Mouse (Mus musculus) G1E (cell line): Measurements from ENCODE around the gene H3f3b. TPM values are rescaled to one million over a fixed set of nuclear protein-coding genes. Genes with fewer than 3 reads are reported as not detected.

Source experiments
- ATAC-seq: 2 replicates; pipeline ENCODE4 v1.8.0; 2016; ENCODE audit warnings: mild to moderate bottlenecking; ENCODE audit not compliant: insufficient number of reproducible peaks, poor library complexity, low FRiP score, severe bottlenecking; ENCODE audit errors: extremely low read depth
- DNase-seq: peaks from one replicate; pipeline ENCODE4 v3.0.0; 2012; ENCODE audit warnings: low spot score
- H3K27me3 ChIP-seq: 2 replicates; pipeline ENCODE4 v1.6.1; 2012; ENCODE audit warnings: mild to moderate bottlenecking, low read length, inconsistent platforms; ENCODE audit not compliant: insufficient read depth
- H3K36me3 ChIP-seq: replicated peaks from 2 replicates; pipeline ENCODE3; 2012; ENCODE audit warnings: mild to moderate bottlenecking, inconsistent platforms
- H3K4me1 ChIP-seq: 2 replicates; pipeline ENCODE4 v1.6.1; 2012; ENCODE audit warnings: low read depth, low read length, inconsistent platforms, mixed read lengths; ENCODE audit not compliant: insufficient read depth
- H3K4me3 ChIP-seq: 2 replicates; pipeline ENCODE4 v1.5.1; 2012; ENCODE audit warnings: low read depth, mild to moderate bottlenecking, inconsistent platforms, low read length, moderate library complexity, mixed read lengths
- H3K9me3 ChIP-seq: replicated peaks from 2 replicates; pipeline ENCODE4 v1.6.1; 2012; ENCODE audit warnings: inconsistent platforms
- CTCF ChIP-seq: IDR thresholded peaks from 2 replicates; pipeline ENCODE4 v1.5.1; 2012; ENCODE audit warnings: low read depth, low read length, inconsistent platforms, mixed read lengths
- GATA1 ChIP-seq: IDR thresholded peaks from 2 replicates; pipeline ENCODE4 v1.6.1; 2012; ENCODE audit warnings: borderline replicate concordance, low read length, inconsistent platforms, mixed read lengths
- GATA2 ChIP-seq: IDR thresholded peaks from 2 replicates; pipeline ENCODE4 v1.6.1; 2012; ENCODE audit warnings: low read depth, low read length, inconsistent platforms, borderline replicate concordance
- POLR2AphosphoS5 ChIP-seq: IDR thresholded peaks from 2 replicates; pipeline ENCODE4 v1.6.1; 2012; ENCODE audit warnings: low read depth, low read length, inconsistent platforms; ENCODE audit not compliant: insufficient replicate concordance
- TAL1 ChIP-seq: conservative IDR thresholded peaks from 2 replicates; pipeline ENCODE4 v1.6.1; 2012; ENCODE audit warnings: low read depth, low read length, inconsistent platforms, mixed read lengths
- polyA plus RNA-seq: library from polyadenylated mRNA; stranded (reverse); fragments of >175 nt; gene quantifications from 2 replicates; pipeline ENCODE4 v1.2.3, GENCODE M21; 2012
- total RNA-seq, 2 experiments: library from RNA; stranded (forward) in 1 of 2; stranded (reverse) in 1 of 2; fragments of 200-1000 nt in 1 of 2; fragments of >200 nt in 1 of 2; fragmentation: Nextera tagmentation in 1 of 2; gene quantifications; 2 replicates each; pipeline ENCODE4 v1.2.3; 2014 to 2017

H3f3b gene
- total and polyA plus RNA-seq, 3 experiments, result 336 to 721 (median 692) TPM

DNA sequence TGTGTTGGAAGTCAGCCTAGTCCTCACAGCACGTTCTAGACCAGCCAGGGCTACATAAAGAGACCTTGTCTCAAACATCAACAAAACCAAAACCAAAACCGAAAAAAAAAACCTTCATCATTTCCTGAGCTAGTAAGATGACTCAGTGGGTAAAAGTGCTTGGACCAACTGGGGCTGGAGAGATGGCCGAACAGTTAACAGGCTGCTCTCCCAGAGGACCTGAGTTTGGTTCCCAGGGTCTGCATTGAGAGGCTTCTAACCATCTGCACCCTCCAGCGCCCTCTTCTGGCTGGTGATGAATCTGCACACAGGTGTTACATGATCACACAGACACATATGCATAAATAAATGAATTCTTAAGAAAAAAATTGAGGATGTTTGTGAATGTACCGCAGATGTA lies 43.7 kb upstream of the H3f3b start:
- peaks cover 93% of the 10 kb centered on the region for H3K36me3 ChIP-seq
- TF ChIP-seq POLR2AphosphoS5 (no peak), CTCF (0 out of 2 replicates have a peak, but pooled peaks have one; percentile 21)
- no peak overlapping the region for H3K4me3 ChIP-seq
- ATAC-seq, result no peak
- no peaks in the 10 kb centered on the region for H3K27me3 ChIP-seq
- peaks cover 48% of the 10 kb centered on the region for H3K4me1 ChIP-seq
- no peak for DNase-seq
- H3K9me3 ChIP-seq, result no peaks in the 10 kb centered on the region

DNA sequence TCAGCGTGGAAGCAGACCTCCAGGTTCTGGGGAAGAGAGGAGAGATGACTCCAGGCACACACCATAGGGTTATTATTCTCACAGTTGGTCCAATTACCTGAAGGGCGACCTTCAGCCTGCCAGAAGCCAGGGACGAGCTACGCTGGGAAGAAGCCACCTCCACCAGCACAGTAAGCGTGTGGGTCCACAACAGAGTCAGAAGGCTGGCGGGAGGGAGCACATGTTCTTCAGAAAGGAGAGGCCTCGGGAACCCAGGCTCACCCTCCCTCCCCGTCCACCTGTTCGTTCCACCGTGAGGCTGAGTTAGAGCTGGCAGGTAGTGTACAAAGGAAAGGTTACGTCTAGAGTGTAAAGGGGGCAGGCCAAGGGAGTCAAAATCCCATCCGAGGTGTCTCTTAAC lies 37.6 kb upstream of the H3f3b start:
- peaks cover 100% of the 10 kb centered on the region for H3K36me3 ChIP-seq
- H3K27me3 ChIP-seq, result no peaks in the 10 kb centered on the region
- DNase-seq, result no peak
- peaks cover 35% of the 10 kb centered on the region for H3K4me1 ChIP-seq
- no peaks in the 10 kb centered on the region for H3K9me3 ChIP-seq
- no peak for ATAC-seq
- no peak for TF ChIP-seq GATA2
- TF ChIP-seq CTCF, result no peak
- no peak for TF ChIP-seq GATA1
- no peak overlapping the region for H3K4me3 ChIP-seq

DNA sequence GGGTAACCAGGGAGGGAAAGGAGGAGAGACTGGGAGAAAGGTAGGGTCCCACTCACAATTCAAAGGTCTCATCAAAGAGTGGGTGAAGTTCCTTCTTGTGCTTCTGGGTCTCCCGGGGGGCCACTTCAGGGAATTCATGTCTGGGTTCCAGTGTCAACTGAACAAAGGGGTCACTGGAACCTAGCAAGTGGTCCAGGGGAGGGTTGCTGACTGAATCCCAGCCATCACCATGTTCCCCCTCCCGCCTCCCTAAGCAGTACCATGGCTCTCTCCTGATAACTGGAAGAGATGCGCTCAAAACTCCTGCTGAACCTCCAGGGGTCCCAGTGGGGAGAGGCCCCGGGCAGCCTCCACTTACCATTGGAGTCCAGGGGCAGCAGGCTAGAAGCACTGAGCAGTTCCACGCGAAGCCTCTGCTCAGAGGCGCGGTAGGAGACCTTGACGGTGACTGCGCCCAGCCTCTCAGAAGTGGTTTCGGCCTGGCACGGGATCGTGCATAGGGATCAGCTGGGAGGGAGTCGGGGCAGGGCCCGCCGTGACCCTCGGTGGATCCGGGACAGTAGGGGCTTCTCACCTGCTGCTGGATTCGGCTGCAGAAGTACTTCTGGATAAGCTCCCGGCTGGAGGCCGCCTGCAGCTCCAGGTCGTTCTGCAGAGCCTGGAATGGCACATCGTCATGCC lies 36.6 kb upstream of the H3f3b start:
- Histone ChIP-seq H3K4me3 (no peak overlapping the region), H3K4me1 (peaks cover 36% of the 10 kb centered on the region), H3K36me3 (peaks cover 100% of the 10 kb centered on the region), H3K9me3 (no peaks in the 10 kb centered on the region), H3K27me3 (no peaks in the 10 kb centered on the region)
- DNase-seq, result no peak
- no peak for TF ChIP-seq POLR2AphosphoS5
- no peak for TF ChIP-seq TAL1
- TF ChIP-seq CTCF, result no peak
- TF ChIP-seq GATA2, result no peak
- no peak for TF ChIP-seq GATA1
- ATAC-seq, result no peak

DNA sequence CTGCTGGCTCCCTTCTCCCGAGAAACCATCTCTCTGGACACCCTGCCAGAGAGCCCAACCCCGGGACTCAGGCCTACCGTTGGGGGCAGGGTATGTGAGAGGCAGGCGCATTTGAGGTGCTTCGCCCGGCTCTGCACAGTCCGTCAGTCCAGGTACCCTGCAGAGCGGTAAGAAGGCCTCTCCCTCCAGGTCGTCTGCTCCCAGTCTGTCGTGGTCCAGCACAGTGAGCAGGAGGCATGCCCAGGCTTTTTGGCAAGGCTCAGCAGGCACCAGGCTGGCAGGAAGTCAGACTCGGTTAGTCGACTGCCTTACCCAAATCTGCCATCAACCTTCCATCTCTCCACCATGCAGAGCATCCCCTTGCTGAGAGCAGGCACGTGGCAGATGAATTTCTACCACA lies 35.8 kb upstream of the H3f3b start:
- Histone ChIP-seq H3K4me3 (no peak overlapping the region), H3K27me3 (no peaks in the 10 kb centered on the region), H3K36me3 (peaks cover 100% of the 10 kb centered on the region), H3K9me3 (no peaks in the 10 kb centered on the region), H3K4me1 (peaks cover 36% of the 10 kb centered on the region)
- ATAC-seq (no peak), DNase-seq (no peak)
- TF ChIP-seq TAL1, result no peak
- TF ChIP-seq CTCF, result no peak
- no peak for TF ChIP-seq GATA2
- no peak for TF ChIP-seq GATA1
- TF ChIP-seq POLR2AphosphoS5, result no peak

DNA sequence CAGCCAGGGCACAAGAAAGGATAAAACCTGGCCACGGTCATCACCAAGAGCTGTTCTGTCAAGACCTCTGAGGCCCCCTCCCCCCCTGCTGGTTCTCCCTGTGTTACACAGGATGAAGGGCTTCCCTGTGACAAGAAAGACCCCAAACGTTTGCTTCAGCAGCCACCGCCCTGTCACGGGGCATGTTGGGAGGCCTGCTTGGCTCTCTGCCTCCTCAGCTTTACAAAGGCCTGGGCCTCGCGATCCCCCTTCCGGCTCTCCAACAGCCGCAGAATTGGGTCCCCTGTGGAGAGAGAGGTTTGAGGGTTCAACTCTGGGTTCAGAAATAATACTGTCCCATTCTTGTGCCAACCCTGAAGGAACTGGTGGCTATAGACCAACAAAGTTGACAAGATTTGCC lies 34.8 kb upstream of the H3f3b start:
- Histone ChIP-seq H3K4me1 (peaks cover 40% of the 10 kb centered on the region), H3K9me3 (no peaks in the 10 kb centered on the region), H3K36me3 (peaks cover 100% of the 10 kb centered on the region), H3K4me3 (no peak overlapping the region), H3K27me3 (no peaks in the 10 kb centered on the region; the same call in 1 of the 2 replicates)
- TF ChIP-seq POLR2AphosphoS5 (no peak), TAL1 (no peak), GATA1 (no peak), GATA2 (no peak), CTCF (no peak)
- no peak for DNase-seq
- no peak for ATAC-seq

DNA sequence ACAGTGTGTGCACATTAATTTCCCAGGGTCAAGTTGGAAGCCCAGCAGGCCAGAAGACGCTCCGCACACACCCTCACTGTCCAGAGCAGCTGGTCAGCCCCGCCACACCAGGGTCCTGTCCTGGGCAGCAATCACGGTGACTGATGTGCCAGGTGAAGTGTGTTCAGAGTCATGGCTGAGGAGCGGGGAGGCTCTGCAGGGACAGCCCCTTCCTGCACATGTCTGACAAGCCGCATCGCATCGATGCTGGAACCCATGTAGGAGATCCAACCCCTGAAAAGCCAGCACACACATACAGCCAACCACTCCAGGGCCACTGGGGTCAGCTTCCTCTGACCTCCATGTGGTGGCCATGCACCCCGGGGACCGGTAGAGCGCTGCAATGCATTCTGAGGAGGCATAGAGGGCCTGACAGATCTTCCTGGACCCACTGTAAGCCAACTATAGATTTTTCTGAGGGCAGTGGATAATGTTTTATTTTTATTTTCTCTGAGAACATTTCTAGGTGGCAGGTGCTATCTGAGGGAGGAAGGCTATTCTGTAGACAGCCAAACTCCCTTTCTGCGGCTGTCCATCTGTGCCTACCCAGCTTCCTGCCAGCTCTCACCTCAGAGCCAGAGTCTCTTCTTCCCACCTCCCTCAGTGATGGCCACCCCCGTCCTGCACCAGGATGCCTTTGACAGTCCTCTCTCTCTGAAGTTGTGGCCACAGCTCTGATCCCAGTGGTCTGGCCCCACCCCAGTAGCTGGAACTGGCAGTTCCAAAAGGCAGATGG lies 34.1 kb upstream of the H3f3b start:
- peaks cover 100% of the 10 kb centered on the region for H3K36me3 ChIP-seq
- TF ChIP-seq GATA2 (no peak), GATA1 (no peak), CTCF (no peak), TAL1 (no peak), POLR2AphosphoS5 (no peak)
- no peak for ATAC-seq
- peaks cover 45% of the 10 kb centered on the region for H3K4me1 ChIP-seq
- H3K9me3 ChIP-seq, result no peaks in the 10 kb centered on the region
- H3K4me3 ChIP-seq, result no peak overlapping the region
- DNase-seq, result no peak
- no peaks in the 10 kb centered on the region; the same call in 1 of the 2 replicates for H3K27me3 ChIP-seq
